8 mouse cellular contexts compared by ENCODE assay signal in genomic region chr4:130188806-130189297, GRCm38 (mm10). TPM values are rescaled to one million over a fixed set of nuclear protein-coding genes. Genes with fewer than 3 reads are reported as not detected.
DNase-seq lines count a peak whose midpoint lies in the region; ATAC-seq lines count a peak whose summit lies in the region.

No protein-coding gene starts in this region.

- 0 out of 2 replicates have a peak, but pooled peaks cover 5% of the 10 kb centered on the region for H3K27me3 ChIP-seq in hindbrain, embryonic 12.5 days

- DNase-seq in NIH3T3 (ENCODE audit: low read depth), result peak; percentile 95
- DNase-seq in cerebellum, adult 9-10 months, result peak; percentile 80
- peak; percentile 41 to 93 for DNase-seq in frontal cortex, adult 2 months (ENCODE audit: extremely low spot score in 1 of 2, low spot score in 1 of 2)
- peak; percentile 84 to 90 for DNase-seq in layer of hippocampus, postnatal 14 days (ENCODE audit: low spot score in 2 of 2)
- peak; percentile 92 for DNase-seq in lung, postnatal 14 days
- peak; percentile 89 for DNase-seq in retina, embryonic 14.5 days (ENCODE audit: low spot score)
- DNase-seq in thymus, postnatal 36 days, result peak; percentile 60 to 63

- H3K4me2 ChIP-seq in hindbrain, embryonic 12.5 days (replicated peaks), result peak overlapping the region; percentile 40

- WGBS in hindbrain, embryonic 12.5 days, result 2% methylated on average over 13 of the region's 13 CpGs

- H3K4me3 ChIP-seq in hindbrain, embryonic 12.5 days, result no peak overlapping the region

- no peak overlapping the region for H3K27ac ChIP-seq in hindbrain, embryonic 12.5 days

- no peak overlapping the region for H3K9ac ChIP-seq in hindbrain, embryonic 12.5 days

- no peaks in the 10 kb centered on the region for H3K36me3 ChIP-seq in hindbrain, embryonic 12.5 days

- no peaks in the 10 kb centered on the region for H3K9me3 ChIP-seq in hindbrain, embryonic 12.5 days (replicated peaks)

- H3K4me1 ChIP-seq in hindbrain, embryonic 12.5 days, result no peaks in the 10 kb centered on the region; the same call in 1 of the 2 replicates

- ATAC-seq in hindbrain, embryonic 12.5 days (ENCODE audit: low FRiP score), result peak; percentile 40; the same call in 1 of the 2 replicates

RNA-seq across cellular contexts. Expression of gene Tinagl1, which starts 13.9 kb away (rescaled TPM):
- 12.1 and 14.4 TPM in 2 replicates for polyA plus RNA-seq in frontal cortex, adult 2 months (2012; rRNA removed)
- polyA plus RNA-seq in hindbrain, embryonic 12.5 days (2016; fragmentation: Nextera tagmentation; extraction: Ambion mirVana), result 10.6 and 11.0 TPM in 2 replicates
- total RNA-seq in layer of hippocampus, postnatal 14 days (2021), result 1 to 10 TPM; 3.3 to 5.5 TPM

RNA-seq across cellular contexts. Expression of gene Gm853, which starts 33.3 kb away (rescaled TPM):
- not detected in 2 replicates for polyA plus RNA-seq in frontal cortex, adult 2 months (2012; rRNA removed)
- 1.1 and 1.4 TPM in 2 replicates for polyA plus RNA-seq in hindbrain, embryonic 12.5 days (2016; fragmentation: Nextera tagmentation; extraction: Ambion mirVana)
- total RNA-seq in layer of hippocampus, postnatal 14 days (2021), result under 1 TPM in 1 of 2 experiments, not detected in 1; 0.46 TPM

RNA-seq across cellular contexts. Expression of gene Hcrtr1, which starts 49.7 kb away (rescaled TPM):
- polyA plus RNA-seq in frontal cortex, adult 2 months (2012; rRNA removed), result 2.8 and 3.9 TPM in 2 replicates
- polyA plus RNA-seq in hindbrain, embryonic 12.5 days (2016; fragmentation: Nextera tagmentation; extraction: Ambion mirVana), result 1.0 and 1.3 TPM in 2 replicates
- total RNA-seq in layer of hippocampus, postnatal 14 days (2021), result 10 to 100 TPM; 10.2 to 10.9 TPM
